Mouse (Mus musculus) megakaryocyte progenitor cell, adult 5-6 weeks (primary cell): ENCODE data around the gene Slc10a3. TPM values are rescaled to one million over a fixed set of nuclear protein-coding genes. Genes with fewer than 3 reads are reported as not detected.

Experiments used
- total RNA-seq, 2 experiments: library from RNA; stranded (forward) in 1 of 2; stranded (reverse) in 1 of 2; fragments of 157-497, 149-512 nt in 1 of 2; fragments of 200-1000 nt in 1 of 2; gene quantifications; 2 replicates each; pipeline versions ENCODE4 v1.2.3 to v1.2.4; 2015 to 2017

Gene Slc10a3
- total RNA-seq, 2 experiments from 2014 or later: 12.8 to 31.1 TPM

Other genes starting within 250 kb of the Slc10a3 start
- gene Opn1mw, start 245.9 kb downstream of the Slc10a3 start, total RNA-seq (2015): not detected in 2 replicates
- not detected in 2 replicates for gene Opn1mw, start 245.9 kb downstream of the Slc10a3 start, total RNA-seq (2017)
- gene Mecp2, start 238.0 kb downstream of the Slc10a3 start, total RNA-seq (2015): 16.3 and 16.9 TPM in 2 replicates
- gene Mecp2, start 238.0 kb downstream of the Slc10a3 start, total RNA-seq (2017): 15.3 and 18.8 TPM in 2 replicates
- gene Tex28, start 205.5 kb downstream of the Slc10a3 start, total RNA-seq (2015): not detected in 2 replicates
- not detected in 2 replicates for gene Tex28, start 205.5 kb downstream of the Slc10a3 start, total RNA-seq (2017)
- gene Tktl1, start 196.1 kb downstream of the Slc10a3 start, total RNA-seq (2015): not detected in 2 replicates
- gene Tktl1, start 196.1 kb downstream of the Slc10a3 start, total RNA-seq (2017): not detected in 2 replicates
- gene Flna, start 123.5 kb downstream of the Slc10a3 start, total RNA-seq (2015): 158 and 196 TPM in 2 replicates
- gene Flna, start 123.5 kb downstream of the Slc10a3 start, total RNA-seq (2017): 495 and 504 TPM in 2 replicates
- 77.1 and 82.8 TPM in 2 replicates for gene Emd, start 118.7 kb downstream of the Slc10a3 start, total RNA-seq (2015)
- gene Emd, start 118.7 kb downstream of the Slc10a3 start, total RNA-seq (2017): 86.7 and 91.7 TPM in 2 replicates
- gene Rpl10, start 102.5 kb downstream of the Slc10a3 start, total RNA-seq (2015): 3,920 and 4,047 TPM in 2 replicates
- 1,333 and 1,759 TPM in 2 replicates for gene Rpl10, start 102.5 kb downstream of the Slc10a3 start, total RNA-seq (2017)
- 44.5 and 53.5 TPM in 2 replicates for gene Taz, start 91.4 kb downstream of the Slc10a3 start, total RNA-seq (2015)
- 25.8 and 31.0 TPM in 2 replicates for gene Taz, start 91.4 kb downstream of the Slc10a3 start, total RNA-seq (2017)
- gene Dnase1l1, start 91.0 kb downstream of the Slc10a3 start, total RNA-seq (2015): 21.2 and 24.5 TPM in 2 replicates
- gene Dnase1l1, start 91.0 kb downstream of the Slc10a3 start, total RNA-seq (2017): 7.1 and 17.4 TPM in 2 replicates
- gene Atp6ap1, start 76.3 kb downstream of the Slc10a3 start, total RNA-seq (2015): 128 and 135 TPM in 2 replicates
- gene Atp6ap1, start 76.3 kb downstream of the Slc10a3 start, total RNA-seq (2017): 123 and 206 TPM in 2 replicates
- 56.8 and 79.4 TPM in 2 replicates for gene Gdi1, start 68.4 kb downstream of the Slc10a3 start, total RNA-seq (2015)
- 22.8 and 22.9 TPM in 2 replicates for gene Gdi1, start 68.4 kb downstream of the Slc10a3 start, total RNA-seq (2017)
- gene Fam50a, start 60.3 kb downstream of the Slc10a3 start, total RNA-seq (2015): 38.6 and 47.9 TPM in 2 replicates
- 56.9 and 62.8 TPM in 2 replicates for gene Fam50a, start 60.3 kb downstream of the Slc10a3 start, total RNA-seq (2017)
- gene Plxna3, start 44.3 kb downstream of the Slc10a3 start, total RNA-seq (2015): 3.4 and 4.5 TPM in 2 replicates
- gene Plxna3, start 44.3 kb downstream of the Slc10a3 start, total RNA-seq (2017): 0.54 and 0.62 TPM in 2 replicates
- 88.3 and 93.1 TPM in 2 replicates for gene Lage3, start 19.7 kb downstream of the Slc10a3 start, total RNA-seq (2015)
- gene Lage3, start 19.7 kb downstream of the Slc10a3 start, total RNA-seq (2017): 22.6 and 28.1 TPM in 2 replicates
- gene Ubl4a, start 131 bp downstream of the Slc10a3 start, total RNA-seq (2015): 35.6 and 39.9 TPM in 2 replicates
- gene Ubl4a, start 131 bp downstream of the Slc10a3 start, total RNA-seq (2017): 11.9 and 21.2 TPM in 2 replicates
- gene Fam3a, start 19.9 kb upstream of the Slc10a3 start, total RNA-seq (2015): 14.0 and 14.5 TPM in 2 replicates
- 10.0 and 22.1 TPM in 2 replicates for gene Fam3a, start 19.9 kb upstream of the Slc10a3 start, total RNA-seq (2017)
- gene Ikbkg, start 19.9 kb upstream of the Slc10a3 start, total RNA-seq (2015): 9.8 and 12.5 TPM in 2 replicates
- 22.8 and 53.0 TPM in 2 replicates for gene Ikbkg, start 19.9 kb upstream of the Slc10a3 start, total RNA-seq (2017)
- gene G6pdx, start 55.8 kb upstream of the Slc10a3 start, total RNA-seq (2015): 174 and 188 TPM in 2 replicates
- gene G6pdx, start 55.8 kb upstream of the Slc10a3 start, total RNA-seq (2017): 104 and 109 TPM in 2 replicates
- not detected in 2 replicates for gene Gm6880, start 108.0 kb upstream of the Slc10a3 start, total RNA-seq (2015)
- not detected in 2 replicates for gene Gm6880, start 108.0 kb upstream of the Slc10a3 start, total RNA-seq (2017)
- gene Olfr1326-ps1, start 201.5 kb upstream of the Slc10a3 start, total RNA-seq (2015): not detected in 2 replicates
- gene Olfr1326-ps1, start 201.5 kb upstream of the Slc10a3 start, total RNA-seq (2017): not detected in 2 replicates
- not detected in 2 replicates for gene Olfr1325, start 219.3 kb upstream of the Slc10a3 start, total RNA-seq (2015)
- not detected in 2 replicates for gene Olfr1325, start 219.3 kb upstream of the Slc10a3 start, total RNA-seq (2017)